Mouse (Mus musculus): ENCODE data around the gene Clvs2. TPM values are rescaled to one million over a fixed set of nuclear protein-coding genes. Genes with fewer than 3 reads are reported as not detected.

Clvs2 gene
- polyA plus RNA-seq, 1 experiment = 30.7 TPM

DNA sequence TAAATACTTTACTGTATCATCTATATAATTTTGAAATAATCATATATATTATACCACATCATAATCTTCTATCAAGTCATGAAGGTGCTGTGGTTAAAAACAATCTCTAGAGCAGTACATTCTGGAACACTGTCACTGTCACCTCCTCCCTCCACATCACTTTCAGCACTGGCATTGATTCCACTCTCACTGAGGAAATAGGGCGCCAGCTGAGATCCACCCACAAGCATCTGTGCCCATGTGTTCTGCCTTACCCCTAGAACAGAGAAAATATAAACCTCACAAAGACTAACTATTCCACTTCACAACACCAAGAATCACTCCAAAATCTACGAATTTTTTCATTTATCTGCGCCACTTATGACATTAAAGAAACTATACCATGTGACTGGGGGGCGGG is 84.2 kb downstream of the Clvs2 start:
- TF ChIP-seq CTCF (IDR thresholded peaks at IDR 0.05; ENCODE audit: extremely low read depth, insufficient read depth, low read length) (no peak), POLR2A (IDR thresholded peaks at IDR 0.05; ENCODE audit: extremely low read depth, insufficient read depth, low read length) (no peak)
- Histone ChIP-seq H3K27ac (ENCODE audit: insufficient read depth, low read length) (no peak overlapping the region), H3K4me3 (ENCODE audit: insufficient read depth, low read length) (no peak overlapping the region), H3K4me1 (ENCODE audit: control insufficient read depth, insufficient read depth, low read length) (no peaks in the 10 kb centered on the region)

Other genes with a start within 250 kb of the Clvs2 start
- not detected in 2 replicates for gene Sult3a2, start 161.9 kb upstream of the Clvs2 start, polyA plus RNA-seq (2012; rRNA removed)
- gene Sult3a1, start 233.0 kb upstream of the Clvs2 start, polyA plus RNA-seq (2012; rRNA removed) = 0.10 TPM in 1 of 2 replicates, not detected in the other